Mouse (Mus musculus) CD4-positive, CD25-positive, alpha-beta regulatory T cell (primary cell): ENCODE data around the gene Il7r. TPM values are rescaled to one million over a fixed set of nuclear protein-coding genes. Genes with fewer than 3 reads are reported as not detected.

Source experiments
- polyA plus RNA-seq: library from polyadenylated mRNA; unstranded; fragments of 100-300 nt; shearing (Covaris generic); gene quantifications from one replicate; pipeline ENCODE4 v1.2.1, GENCODE M21; 2017

Gene Il7r
- polyA plus RNA-seq, result 135 TPM

DNA sequence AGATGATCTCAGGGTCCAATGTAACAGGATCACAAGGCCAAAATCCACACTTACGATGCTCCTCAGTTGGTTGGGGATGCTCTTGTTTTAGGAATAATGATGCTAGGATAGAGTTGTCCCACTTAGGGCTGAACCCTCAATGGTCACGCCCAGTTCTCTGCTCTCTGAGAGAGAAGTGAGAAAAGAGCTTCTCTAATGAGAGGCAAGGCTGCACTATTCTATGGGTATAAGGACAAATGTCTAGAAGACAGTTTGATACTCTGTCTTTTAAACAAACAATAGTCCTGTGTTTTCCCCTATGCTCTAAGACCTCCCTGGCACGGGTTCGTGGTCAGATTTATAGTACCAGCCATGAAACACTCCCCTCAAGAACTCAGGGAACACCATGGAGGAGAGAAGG, at the start of gene Il7r:
Gene Il7r, minus strand, starts transcription at position 101 of the 400 bp plus-strand sequence.

Other genes with a start within 250 kb of the Il7r start
- gene Ugt3a2, start 194.6 kb downstream of the Il7r start, polyA plus RNA-seq, result not detected
- gene Capsl, start 94.1 kb downstream of the Il7r start, polyA plus RNA-seq, result 2.8 TPM
- 1.8 TPM for gene Spef2, start 218.7 kb upstream of the Il7r start, polyA plus RNA-seq